Mouse (Mus musculus): ENCODE data around the gene 1700015F17Rik.

DNA sequence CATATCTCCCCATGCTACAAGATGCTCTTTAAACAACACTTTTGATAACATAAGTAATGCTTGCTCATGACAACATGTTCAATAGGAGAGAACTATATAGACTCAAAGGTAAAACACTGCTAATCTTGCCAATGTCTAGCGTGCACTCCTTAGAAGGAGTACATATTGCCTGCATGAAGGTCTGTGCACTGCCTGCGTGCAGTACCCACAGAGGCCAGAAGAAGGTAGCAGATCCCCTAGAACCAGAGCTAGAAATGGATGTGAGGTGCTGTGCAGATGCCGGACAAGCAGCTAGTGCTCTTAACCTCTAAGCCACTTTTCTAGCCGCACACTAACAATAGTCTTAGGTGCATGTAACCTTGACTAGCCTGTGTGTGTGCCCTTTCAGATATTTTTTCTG, 13.2 kb upstream of the 1700015F17Rik start:
- TF ChIP-seq MAX (IDR thresholded peaks at IDR 0.05) (no peak), CTCF (IDR thresholded peaks at IDR 0.05; ENCODE audit: control insufficient read depth, insufficient read depth, insufficient read length) (no peak)
